Mouse (Mus musculus): ENCODE results near the gene Tulp3.

DNA sequence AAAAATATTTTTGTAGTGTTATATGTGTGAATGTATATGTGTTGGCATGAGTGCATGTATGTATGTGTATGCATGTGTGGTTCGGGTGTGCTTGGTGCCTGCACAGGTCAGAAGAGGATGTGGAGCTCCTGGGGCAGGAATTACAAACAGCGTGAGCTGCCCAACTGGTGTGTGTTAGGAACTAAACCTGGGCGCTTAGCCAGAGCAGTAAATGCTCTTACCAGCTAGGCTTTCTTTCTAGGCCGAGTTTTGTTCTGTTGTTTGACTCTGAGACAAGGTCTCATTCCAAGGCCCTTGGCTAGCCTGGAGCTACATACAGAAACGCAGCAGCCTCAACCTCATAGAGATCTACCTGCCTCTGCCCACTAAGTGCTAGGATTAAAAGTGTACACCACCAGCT is 64.4 kb downstream of the Tulp3 start:
- TF ChIP-seq CTCF (IDR thresholded peaks at IDR 0.05; ENCODE audit: low read depth, low read length) (no peak), GATA1 (IDR thresholded peaks at IDR 0.05; ENCODE audit: borderline replicate concordance, low read length) (no peak)
